Mouse (Mus musculus): ENCODE data around the gene Nppc. TPM values are rescaled to one million over a fixed set of nuclear protein-coding genes. Genes with fewer than 3 reads are reported as not detected.

Gene Nppc
- total RNA-seq, 2 experiments from 2014 or later = not detected

Other genes with a start within 250 kb of the Nppc start
- gene Nmur1, start 244.3 kb downstream of the Nppc start, total RNA-seq (2015) = 1.0 TPM in 1 of 2 replicates, not detected in the other
- not detected in 2 replicates for gene Nmur1, start 244.3 kb downstream of the Nppc start, total RNA-seq (2017)
- not detected in 2 replicates for gene Tex44, start 244.2 kb downstream of the Nppc start, total RNA-seq (2015)
- not detected in 2 replicates for gene Tex44, start 244.2 kb downstream of the Nppc start, total RNA-seq (2017)
- gene Ptma, start 143.8 kb downstream of the Nppc start, total RNA-seq (2015) = 6,310 and 6,455 TPM in 2 replicates
- gene Ptma, start 143.8 kb downstream of the Nppc start, total RNA-seq (2017) = 6,827 and 7,265 TPM in 2 replicates
- gene Pde6d, start 87.9 kb downstream of the Nppc start, total RNA-seq (2015) = 60.3 and 71.2 TPM in 2 replicates
- gene Pde6d, start 87.9 kb downstream of the Nppc start, total RNA-seq (2017) = 17.9 and 23.6 TPM in 2 replicates
- gene Cops7b, start 87.7 kb downstream of the Nppc start, total RNA-seq (2015) = 9.3 and 13.2 TPM in 2 replicates
- gene Cops7b, start 87.7 kb downstream of the Nppc start, total RNA-seq (2017) = 19.5 and 22.7 TPM in 2 replicates
- gene Dis3l2, start 33.2 kb upstream of the Nppc start, total RNA-seq (2015) = 13.7 and 15.6 TPM in 2 replicates
- 14.4 and 20.7 TPM in 2 replicates for gene Dis3l2, start 33.2 kb upstream of the Nppc start, total RNA-seq (2017)